Mouse (Mus musculus) limb, embryonic 12.5 days (tissue): ENCODE results near the gene Wnt2b. TPM values are rescaled to one million over a fixed set of nuclear protein-coding genes. Genes with fewer than 3 reads are reported as not detected.

ENCODE experiments used
- polyA plus RNA-seq: library from polyadenylated mRNA; unstranded; fragments of >200 nt; fragmentation: Nextera tagmentation; extraction: Ambion mirVana; gene quantifications from 2 replicates; pipeline ENCODE4 v1.2.1, GENCODE M21; 2016

The Wnt2b gene
- polyA plus RNA-seq, 1 experiment from 2014 or later = 0.69 TPM

Other genes with a start within 250 kb of the Wnt2b start
- 2.6 and 3.4 TPM in 2 replicates for gene Ppm1j, start 180.9 kb downstream of the Wnt2b start, polyA plus RNA-seq
- gene Fam19a3, start 180.1 kb downstream of the Wnt2b start, polyA plus RNA-seq = 0.24 and 0.85 TPM in 2 replicates
- gene Rhoc, start 173.5 kb downstream of the Wnt2b start, polyA plus RNA-seq = 152 and 154 TPM in 2 replicates
- 73.8 and 77.2 TPM in 2 replicates for gene Mov10, start 143.4 kb downstream of the Wnt2b start, polyA plus RNA-seq
- gene St7l, start 97.9 kb downstream of the Wnt2b start, polyA plus RNA-seq = 37.2 and 37.7 TPM in 2 replicates
- gene Capza1, start 97.4 kb downstream of the Wnt2b start, polyA plus RNA-seq = 183 and 196 TPM in 2 replicates
- 43.6 and 46.2 TPM in 2 replicates for gene Cttnbp2nl, start 91.2 kb upstream of the Wnt2b start, polyA plus RNA-seq
- gene 4930564D02Rik, start 104.9 kb upstream of the Wnt2b start, polyA plus RNA-seq = not detected in 2 replicates